Mouse (Mus musculus) forebrain, embryonic 13.5 days (tissue): ENCODE results near the gene Stx1a. TPM values are rescaled to one million over a fixed set of nuclear protein-coding genes. Genes with fewer than 3 reads are reported as not detected.

ENCODE experiments used
- ATAC-seq: fragments of 200-750 bp; cut with Nextera tagmentation; 2 replicates; pipeline ENCODE4 v1.8.0; 2017
- H3K27ac ChIP-seq: fragments of 300-500 bp; sonication (generic); 2 replicates; pipeline ENCODE4 v1.5.1; 2015; ENCODE audit warnings: inconsistent platforms, mild to moderate bottlenecking, moderate library complexity
- H3K27me3 ChIP-seq: fragments of 300-500 bp; sonication (generic); 2 replicates; pipeline ENCODE4 v1.6.1; 2015; ENCODE audit warnings: mild to moderate bottlenecking, inconsistent platforms
- H3K36me3 ChIP-seq: fragments of 300-500 bp; sonication (generic); 2 replicates; pipeline ENCODE4 v1.6.1; 2015; ENCODE audit warnings: mild to moderate bottlenecking, inconsistent platforms; ENCODE audit not compliant: poor library complexity, severe bottlenecking
- H3K4me1 ChIP-seq: fragments of 300-500 bp; sonication (generic); 2 replicates; pipeline ENCODE4 v1.6.1; 2015; ENCODE audit warnings: inconsistent platforms
- H3K4me2 ChIP-seq: fragments of 300-500 bp; sonication (generic); 2 replicates; pipeline ENCODE4 v1.6.1; 2015; ENCODE audit warnings: inconsistent platforms, mild to moderate bottlenecking, moderate library complexity
- H3K4me3 ChIP-seq: fragments of 300-500 bp; sonication (generic); 2 replicates; pipeline ENCODE4 v1.5.1; 2015; ENCODE audit warnings: mild to moderate bottlenecking, inconsistent platforms
- H3K9ac ChIP-seq: fragments of 300-500 bp; sonication (generic); 2 replicates; pipeline ENCODE4 v1.6.1; 2015; ENCODE audit warnings: mild to moderate bottlenecking, inconsistent platforms
- H3K9me3 ChIP-seq: fragments of 300-500 bp; sonication (generic); replicated peaks from 2 replicates; pipeline ENCODE4 v1.6.1; 2016; ENCODE audit warnings: inconsistent platforms
- WGBS: fragments of 180-500 bp; shearing (Covaris S2); methylation state at CpG from one replicate; pipeline ENCODE4 v1.1.7; 2015; 5-methylcytosine and 5-hydroxymethylcytosine counted together
- polyA plus RNA-seq: library from polyadenylated mRNA; unstranded; fragments of >200 nt; fragmentation: Nextera tagmentation; extraction: Ambion mirVana; gene quantifications from 2 replicates; pipeline ENCODE4 v1.2.1, GENCODE M21; 2015

Stx1a gene
- polyA plus RNA-seq, 1 experiment from 2014 or later, result 34.1 TPM

DNA sequence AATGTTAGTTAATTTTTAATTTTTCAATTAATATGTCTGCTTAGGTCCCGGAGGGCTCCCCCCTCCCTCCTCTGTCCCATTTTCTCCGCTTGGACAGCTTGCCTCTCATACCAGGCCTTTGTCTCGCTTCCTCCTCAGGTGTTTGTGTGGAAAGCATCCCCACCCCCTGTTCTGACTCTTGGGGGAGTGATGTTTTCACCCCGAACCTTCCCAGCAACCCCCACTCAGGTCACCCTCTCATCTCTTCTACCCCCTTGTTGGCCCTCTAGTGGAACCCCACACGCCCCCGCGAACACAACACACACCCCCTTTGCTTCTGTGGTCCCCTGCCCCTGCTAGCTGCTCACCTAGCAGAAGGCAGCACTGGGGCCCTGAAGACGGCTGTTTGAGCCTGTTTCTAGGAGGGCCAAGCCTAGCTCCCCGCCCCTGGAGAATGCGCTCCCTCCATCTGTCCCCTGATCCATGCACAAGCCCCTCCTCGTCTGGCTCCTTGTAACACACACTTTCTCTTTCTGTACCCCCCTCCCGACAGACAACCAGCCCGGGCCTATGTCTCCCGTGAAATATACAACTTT is 53.7 kb downstream of the Stx1a start:
- Histone ChIP-seq H3K27ac (peak overlapping the region; percentile 90), H3K27me3 (peaks cover 10% of the 10 kb centered on the region; the same call in 1 of the 2 replicates), H3K9ac (peak overlapping the region; percentile 99), H3K36me3 (peaks cover 34% of the 10 kb centered on the region), H3K9me3 (no peaks in the 10 kb centered on the region), H3K4me2 (peak overlapping the region; percentile 78), H3K4me1 (peaks cover 25% of the 10 kb centered on the region), H3K4me3 (peak overlapping the region; percentile 100)
- ATAC-seq, result peak; percentile 75
- WGBS, result 15% methylated on average over 14 of the region's 14 CpGs

DNA sequence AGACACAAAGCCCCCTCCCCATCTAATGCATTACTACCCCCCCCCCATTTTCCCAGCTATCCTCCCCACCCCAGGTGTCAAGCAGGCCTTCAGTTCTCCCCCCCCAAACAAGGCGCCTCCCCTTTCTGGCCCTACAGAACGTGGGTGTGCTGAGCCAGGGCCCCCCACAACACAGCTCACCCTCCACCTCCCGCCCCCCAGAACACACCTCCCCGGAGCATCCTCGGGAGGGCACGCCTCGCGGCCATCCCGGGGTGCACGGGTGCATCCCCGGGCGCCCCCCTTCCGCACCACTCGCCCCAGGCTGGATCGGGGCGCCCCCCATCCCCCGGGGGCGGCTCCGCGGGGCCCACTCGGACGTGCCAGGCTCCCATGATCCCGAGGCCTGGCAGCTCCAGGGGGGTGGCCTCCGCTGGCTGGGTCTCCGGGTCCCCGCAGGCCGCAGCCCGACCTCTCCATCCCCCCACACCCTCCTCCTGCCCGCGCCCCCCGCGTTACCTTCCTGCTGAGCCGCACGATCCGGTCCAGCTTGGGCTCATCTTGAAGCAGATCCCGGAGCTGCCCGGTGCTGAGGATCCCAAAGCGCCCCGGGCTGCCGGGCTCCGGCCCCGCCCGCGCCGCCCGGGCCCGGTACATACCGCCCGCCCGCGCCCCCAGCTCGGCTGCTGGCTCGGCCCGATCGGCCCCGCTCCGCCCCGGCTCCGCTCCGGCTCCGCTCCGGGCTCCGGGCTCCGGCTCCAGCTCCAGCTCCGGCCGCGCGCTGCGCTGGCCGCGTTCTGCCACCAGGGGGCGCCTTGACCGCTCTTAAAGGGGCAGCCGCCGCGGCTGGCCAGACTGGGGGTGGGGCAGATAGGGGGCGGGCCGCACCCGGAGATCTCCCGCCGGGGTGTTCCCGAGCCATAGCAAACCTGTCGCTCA is 54.5 kb downstream of the Stx1a start, which contains the start of gene Vps37d:
Vps37d (minus strand) TSS at position 703 of the 918 bp plus-strand sequence.
- peak within 1 kb of the TSS; percentile 99 for H3K9ac ChIP-seq
- ATAC-seq, result peak; percentile 85
- H3K4me2 ChIP-seq, result peak within 1 kb of the TSS; percentile 78
- H3K9me3 ChIP-seq, result no peaks in the 10 kb centered on the region
- WGBS, result 0% methylated on average over 32 of the region's 83 CpGs
- peaks cover 10% of the 10 kb centered on the region; the same call in 1 of the 2 replicates for H3K27me3 ChIP-seq
- peaks cover 26% of the 10 kb centered on the region for H3K36me3 ChIP-seq
- H3K4me3 ChIP-seq, result peak within 1 kb of the TSS; percentile 100
- peaks cover 25% of the 10 kb centered on the region for H3K4me1 ChIP-seq
- peak within 1 kb of the TSS; percentile 90 for H3K27ac ChIP-seq

DNA sequence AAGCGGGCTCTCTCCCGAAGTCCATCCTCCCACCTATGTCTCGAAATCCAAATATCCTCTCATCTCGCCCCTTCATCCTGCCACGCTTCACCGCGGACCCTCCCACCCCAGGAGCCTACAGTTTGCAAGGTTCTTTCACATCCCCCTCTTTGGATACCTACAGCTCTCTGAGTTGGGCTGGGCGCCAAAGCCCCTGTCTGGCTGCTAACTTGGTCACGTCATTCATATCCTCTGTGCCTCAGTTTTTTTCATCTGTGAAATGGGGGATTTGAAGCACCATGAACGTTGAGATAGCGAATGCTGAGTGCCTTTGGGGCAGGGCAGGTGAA is 55.2 kb downstream of the Stx1a start:
- peak overlapping the region; percentile 100 for H3K4me3 ChIP-seq
- peaks cover 21% of the 10 kb centered on the region for H3K4me1 ChIP-seq
- peak overlapping the region; percentile 78 for H3K4me2 ChIP-seq
- peaks cover 10% of the 10 kb centered on the region; the same call in 1 of the 2 replicates for H3K27me3 ChIP-seq
- H3K36me3 ChIP-seq, result peaks cover 20% of the 10 kb centered on the region
- ATAC-seq, result no peak; the same call in 1 of the 2 replicates
- no peaks in the 10 kb centered on the region for H3K9me3 ChIP-seq
- H3K9ac ChIP-seq, result peak overlapping the region; percentile 99; the same call in 1 of the 2 replicates
- 0 out of 2 replicates have a peak overlapping the region, but pooled peaks have one; percentile 90 for H3K27ac ChIP-seq
- under 1% methylated on average over 11 of the region's 11 CpGs for WGBS

DNA sequence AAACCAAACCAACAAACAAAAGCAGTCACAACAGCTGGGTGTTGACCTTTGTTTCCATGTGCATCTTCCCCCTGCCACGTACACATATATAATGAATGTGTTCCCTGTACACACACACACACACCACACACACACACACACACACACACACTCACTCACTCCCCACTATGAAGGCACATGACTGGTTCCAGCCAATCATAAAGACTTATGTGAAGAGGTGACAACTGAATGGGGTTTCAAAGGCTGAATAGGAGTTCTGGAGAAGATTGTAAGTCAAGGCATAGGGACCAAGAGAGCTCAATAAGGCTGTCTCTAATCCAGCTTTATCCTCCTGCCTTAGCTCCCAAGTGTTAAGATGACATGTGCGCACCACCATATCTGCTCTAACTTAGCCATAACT is 56.3 kb downstream of the Stx1a start:
- H3K36me3 ChIP-seq, result peaks cover 11% of the 10 kb centered on the region
- H3K4me3 ChIP-seq, result no peak overlapping the region
- ATAC-seq, result no peak
- no peak overlapping the region for H3K27ac ChIP-seq
- 94% methylated on average over 2 of the region's 2 CpGs for WGBS
- H3K4me2 ChIP-seq, result no peak overlapping the region
- no peak overlapping the region for H3K9ac ChIP-seq
- peaks cover 12% of the 10 kb centered on the region for H3K4me1 ChIP-seq
- no peaks in the 10 kb centered on the region for H3K9me3 ChIP-seq
- peaks cover 10% of the 10 kb centered on the region; the same call in 1 of the 2 replicates for H3K27me3 ChIP-seq

DNA sequence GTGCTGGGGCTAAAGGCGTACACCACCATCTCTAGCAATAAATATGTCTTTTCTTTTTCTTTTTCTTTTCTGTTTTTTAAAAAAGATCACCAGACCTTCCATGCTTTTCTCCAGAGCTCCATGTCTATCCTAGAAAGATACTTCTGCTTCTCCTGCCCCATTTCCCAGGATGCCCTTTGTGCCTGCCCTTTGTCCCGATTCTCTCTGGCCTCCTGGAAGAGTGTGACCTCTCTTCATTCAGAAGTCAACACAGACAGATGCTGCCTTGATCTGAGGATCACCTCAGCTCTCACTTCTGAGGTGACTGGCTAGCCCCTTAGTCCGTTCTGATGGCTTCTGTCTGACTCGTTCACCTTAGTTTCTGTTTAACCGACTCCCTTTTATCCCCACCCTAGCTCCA is 57.3 kb downstream of the Stx1a start:
- Histone ChIP-seq H3K4me2 (no peak overlapping the region), H3K9ac (no peak overlapping the region), H3K9me3 (no peaks in the 10 kb centered on the region), H3K27ac (no peak overlapping the region), H3K27me3 (peaks cover 10% of the 10 kb centered on the region; the same call in 1 of the 2 replicates), H3K36me3 (peaks cover 7% of the 10 kb centered on the region), H3K4me3 (no peak overlapping the region), H3K4me1 (peaks cover 12% of the 10 kb centered on the region)
- ATAC-seq, result no peak
- WGBS, result 88% methylated on average over 5 of the region's 5 CpGs

DNA sequence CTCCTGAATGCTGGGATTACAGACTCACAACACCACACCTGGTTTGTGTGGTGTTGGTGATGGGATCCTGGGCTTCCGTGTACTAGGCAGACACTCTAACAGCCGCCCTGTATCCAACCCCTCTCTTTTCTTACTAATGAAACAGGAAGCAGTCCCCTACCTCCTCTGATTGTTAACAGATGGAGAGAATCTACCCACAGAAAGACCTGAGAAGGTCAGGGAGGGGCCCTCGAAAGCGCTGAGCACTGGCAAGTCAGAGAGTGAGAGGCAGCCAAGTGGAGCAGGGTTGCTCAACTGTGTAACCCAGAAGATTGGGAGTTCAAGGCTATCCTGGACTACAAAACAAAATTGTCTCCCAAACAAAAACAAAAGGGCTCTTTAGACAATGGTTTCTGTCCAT is 63.6 kb downstream of the Stx1a start:
- H3K9ac ChIP-seq, result no peak overlapping the region
- H3K9me3 ChIP-seq, result no peaks in the 10 kb centered on the region
- H3K27ac ChIP-seq, result no peak overlapping the region
- no peak overlapping the region for H3K4me3 ChIP-seq
- WGBS, result 83% methylated on average over 4 of the region's 4 CpGs
- no peak for ATAC-seq
- peaks cover 46% of the 10 kb centered on the region for H3K27me3 ChIP-seq
- no peaks in the 10 kb centered on the region for H3K36me3 ChIP-seq
- H3K4me1 ChIP-seq, result peaks cover 5% of the 10 kb centered on the region; the same call in 1 of the 2 replicates
- no peak overlapping the region for H3K4me2 ChIP-seq

DNA sequence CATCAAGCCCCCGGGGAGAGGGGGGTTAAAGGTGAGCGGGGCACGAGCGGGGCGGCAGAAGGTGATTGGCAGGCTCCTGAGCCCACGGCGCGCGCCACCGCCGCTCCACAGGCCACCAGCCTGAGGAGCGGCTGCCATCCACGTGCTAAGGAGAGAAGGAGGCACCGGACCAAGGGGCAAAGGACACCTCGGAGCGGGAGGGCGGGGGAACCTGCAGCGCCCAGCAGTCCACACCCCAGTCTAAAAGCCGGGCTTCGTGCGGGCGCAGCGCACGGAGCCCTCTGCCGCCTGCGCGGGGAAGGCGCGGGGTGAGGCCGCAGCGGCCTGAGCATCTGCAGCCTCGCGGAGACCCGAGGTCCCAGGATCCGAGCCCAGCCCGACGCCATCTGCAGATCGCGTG is 66.4 kb downstream of the Stx1a start, which contains the start of gene Mlxipl:
Mlxipl (plus strand) TSS at position 238 of the 400 bp plus-strand sequence.
- H3K27ac ChIP-seq, result no peak within 1 kb of the TSS
- no peaks in the 10 kb centered on the region for H3K36me3 ChIP-seq
- H3K9me3 ChIP-seq, result no peaks in the 10 kb centered on the region
- H3K27me3 ChIP-seq, result peaks cover 58% of the 10 kb centered on the region
- H3K4me2 ChIP-seq, result peak within 1 kb of the TSS; percentile 47
- ATAC-seq, result no peak
- 2% methylated on average over 39 of the region's 39 CpGs for WGBS
- H3K4me3 ChIP-seq, result peak within 1 kb of the TSS; percentile 9; the same call in 1 of the 2 replicates
- H3K4me1 ChIP-seq, result peaks cover 5% of the 10 kb centered on the region; the same call in 1 of the 2 replicates
- peak within 1 kb of the TSS; percentile 43; the same call in 1 of the 2 replicates for H3K9ac ChIP-seq

Other genes starting within 250 kb of the Stx1a start
- gene Tmem270, start 116.7 kb upstream of the Stx1a start, polyA plus RNA-seq, result not detected in 2 replicates
- gene Cldn13, start 108.0 kb upstream of the Stx1a start, polyA plus RNA-seq, result 0.72 TPM in 1 of 2 replicates, not detected in the other
- 7.5 and 8.2 TPM in 2 replicates for gene Mettl27, start 91.1 kb upstream of the Stx1a start, polyA plus RNA-seq
- gene Cldn4, start 76.5 kb upstream of the Stx1a start, polyA plus RNA-seq, result not detected in 2 replicates
- gene Cldn3, start 37.3 kb upstream of the Stx1a start, polyA plus RNA-seq, result 2.9 and 3.1 TPM in 2 replicates
- 47.9 and 53.4 TPM in 2 replicates for gene Abhd11, start 14.3 kb upstream of the Stx1a start, polyA plus RNA-seq
- 31.3 and 33.8 TPM in 2 replicates for gene Dnajc30, start 40.7 kb downstream of the Stx1a start, polyA plus RNA-seq
- gene Bud23, start 41.5 kb downstream of the Stx1a start, polyA plus RNA-seq, result 101 and 112 TPM in 2 replicates
- 17.8 and 19.1 TPM in 2 replicates for gene Vps37d, start 54.8 kb downstream of the Stx1a start, polyA plus RNA-seq
- gene Mlxipl, start 66.4 kb downstream of the Stx1a start, polyA plus RNA-seq, result 1.4 and 1.6 TPM in 2 replicates
- gene Tbl2, start 126.2 kb downstream of the Stx1a start, polyA plus RNA-seq, result 18.8 and 19.3 TPM in 2 replicates
- 48.9 and 50.8 TPM in 2 replicates for gene Bcl7b, start 144.8 kb downstream of the Stx1a start, polyA plus RNA-seq
- gene Baz1b, start 163.8 kb downstream of the Stx1a start, polyA plus RNA-seq, result 50.1 and 51.4 TPM in 2 replicates
- gene Fzd9, start 227.7 kb downstream of the Stx1a start, polyA plus RNA-seq, result 18.2 and 25.7 TPM in 2 replicates